Mouse (Mus musculus) CH12.LX (cell line): ENCODE data around the gene Rmdn2. TPM values are rescaled to one million over a fixed set of nuclear protein-coding genes. Genes with fewer than 3 reads are reported as not detected.
A peak's percentile ranks its signal among the peaks of the same experiment; 100 is the strongest.

Experiments
- DNase-seq: peaks from one replicate; pipeline ENCODE4 v3.0.0-alpha.2; 2013; ENCODE audit errors: extremely low read depth
- H3K27ac ChIP-seq: 2 replicates; pipeline ENCODE4 v1.5.1; 2012; ENCODE audit warnings: low read depth, mild to moderate bottlenecking, control low read depth, moderate library complexity; ENCODE audit not compliant: insufficient read depth
- H3K27me3 ChIP-seq: replicated peaks from 2 replicates; pipeline ENCODE3; 2012; ENCODE audit warnings: inconsistent platforms
- H3K36me3 ChIP-seq, 2 experiments: replicated peaks in 1 of 2; 2 replicates each; pipeline versions ENCODE3 to v1.6.1; 2012; ENCODE audit warnings: inconsistent platforms in 1 of 2, low read length in 1 of 2, mild to moderate bottlenecking in 1 of 2, mixed read lengths in 1 of 2, moderate library complexity in 1 of 2; ENCODE audit not compliant: control insufficient read depth in 1 of 2, insufficient read depth in 1 of 2
- H3K4me1 ChIP-seq, 2 experiments: 2 replicates each; pipeline ENCODE4 v1.6.1; 2012; ENCODE audit warnings: inconsistent platforms in 1 of 2, moderate library complexity in 1 of 2; ENCODE audit not compliant: insufficient read depth in 2 of 2, control insufficient read depth in 1 of 2
- H3K4me2 ChIP-seq: 2 replicates; pipeline ENCODE4 v1.6.1; 2012; ENCODE audit warnings: low read depth, mild to moderate bottlenecking, control low read depth; ENCODE audit not compliant: poor library complexity, insufficient read depth, severe bottlenecking
- H3K4me3 ChIP-seq, 3 experiments: fragments of 150-350 bp in 1 of 3; sonication (generic) in 1 of 3; replicated peaks in 1 of 3; 2 replicates each; pipeline versions ENCODE3 to v1.5.1; 2011 to 2012; ENCODE audit warnings: low read depth in 2 of 3, low read length in 2 of 3, mild to moderate bottlenecking in 2 of 3, moderate library complexity in 2 of 3, control low read depth in 1 of 3, improper control_type of control experiment in 1 of 3, inconsistent platforms in 1 of 3, mixed read lengths in 1 of 3; ENCODE audit not compliant: poor library complexity in 1 of 3
- H3K79me2 ChIP-seq: replicated peaks from 2 replicates; pipeline ENCODE4 v1.6.1; 2012; ENCODE audit warnings: mild to moderate bottlenecking, moderate library complexity; ENCODE audit not compliant: control insufficient read depth, poor library complexity, insufficient read depth, severe bottlenecking; ENCODE audit errors: extremely low read depth
- H3K9ac ChIP-seq: 2 replicates; pipeline ENCODE4 v1.6.1; 2012; ENCODE audit warnings: low read depth, mild to moderate bottlenecking, control low read depth, moderate library complexity; ENCODE audit not compliant: insufficient read depth
- H3K9me3 ChIP-seq: replicated peaks from 2 replicates; pipeline ENCODE3; 2012; ENCODE audit warnings: low read length, inconsistent platforms, mixed read lengths
- BHLHE40 ChIP-seq: IDR thresholded peaks from 2 replicates; pipeline ENCODE4 v1.6.1; 2011; ENCODE audit warnings: mild to moderate bottlenecking, low read depth, low read length, improper control_type of control experiment
- CTCF ChIP-seq, 2 experiments: IDR thresholded peaks in 1 of 2; conservative IDR thresholded peaks in 1 of 2; 2 replicates each; pipeline ENCODE4 v1.5.1; 2011 to 2012; ENCODE audit warnings: low read depth in 2 of 2, low read length in 2 of 2, improper control_type of control experiment in 1 of 2, inconsistent platforms in 1 of 2, mild to moderate bottlenecking in 1 of 2, moderate library complexity in 1 of 2
- GABPA ChIP-seq: IDR thresholded peaks from 2 replicates; pipeline ENCODE4 v1.6.1; 2012; ENCODE audit warnings: low read depth, low read length, improper control_type of control experiment, inconsistent platforms; ENCODE audit not compliant: insufficient replicate concordance
- JUN ChIP-seq: IDR thresholded peaks from 2 replicates; pipeline ENCODE4 v1.6.1; 2011; ENCODE audit warnings: low read depth, mild to moderate bottlenecking, low read length, improper control_type of control experiment, moderate library complexity; ENCODE audit not compliant: insufficient read depth
- NELFE ChIP-seq: IDR thresholded peaks from 2 replicates; pipeline ENCODE4 v1.6.1; 2011; ENCODE audit warnings: low read depth, low read length, improper control_type of control experiment
- PAX5 ChIP-seq: IDR thresholded peaks from 2 replicates; pipeline ENCODE4 v1.6.1; 2012; ENCODE audit warnings: low read length, inconsistent platforms, mixed read lengths
- RCOR1 ChIP-seq: conservative IDR thresholded peaks from 2 replicates; pipeline ENCODE4 v1.6.1; 2012; ENCODE audit warnings: low read depth, mild to moderate bottlenecking, inconsistent platforms, low read length, improper control_type of control experiment
- SIN3A ChIP-seq: IDR thresholded peaks from 2 replicates; pipeline ENCODE4 v1.6.1; 2012; ENCODE audit warnings: low read length, improper control_type of control experiment, inconsistent platforms
- SMC3 ChIP-seq: IDR thresholded peaks from 2 replicates; pipeline ENCODE4 v1.6.1; 2011; ENCODE audit warnings: low read depth, low read length, improper control_type of control experiment
- TCF12 ChIP-seq: IDR thresholded peaks from 2 replicates; pipeline ENCODE4 v1.6.1; 2014; ENCODE audit warnings: low read depth, mild to moderate bottlenecking, inconsistent platforms, low read length, improper control_type of control experiment
- USF2 ChIP-seq: conservative IDR thresholded peaks from 2 replicates; pipeline ENCODE4 v1.6.1; 2011; ENCODE audit warnings: low read depth, low read length, improper control_type of control experiment
- ZC3H11A ChIP-seq: IDR thresholded peaks from 2 replicates; pipeline ENCODE4 v1.6.1; 2012; ENCODE audit warnings: low read depth, mild to moderate bottlenecking, inconsistent platforms, low read length, improper control_type of control experiment
- ZNF384 ChIP-seq: IDR thresholded peaks from 2 replicates; pipeline ENCODE4 v1.6.1; 2012; ENCODE audit warnings: low read depth, low read length, improper control_type of control experiment, inconsistent platforms
- dilution Hi-C: fragments of 300-500 bp; cut with MboI; formaldehyde crosslinking; loops from 2 replicates; pipeline ENCODE4 v1.14.3; 2020; ENCODE audit warnings: low sequenced_read_pairs; ENCODE audit not compliant: extremely low pct_unique_long_range_greater_than_20kb, extremely low pct_ligation_motif_present
- in situ Hi-C: fragments of 300-500 bp; cut with MboI; formaldehyde crosslinking; loops from 3 replicates; pipeline ENCODE4 v1.14.3; 2019; ENCODE audit warnings: low sequenced_read_pairs, low pct_ligation_motif_present, low pct_unique_long_range_greater_than_20kb, mixed read lengths
- polyA plus RNA-seq: library from polyadenylated mRNA; unstranded; fragments of >175 nt; gene quantifications from 2 replicates; pipeline ENCODE4 v1.2.1, GENCODE M21; 2012; ENCODE audit warnings: low read depth; ENCODE audit not compliant: insufficient read length
- total RNA-seq, 2 experiments: library from RNA; depleted of rRNA; stranded (reverse); fragments of 300-350 nt in 1 of 2; fragments of >200 nt in 1 of 2; gene quantifications; 2 replicates each; pipeline ENCODE4 v1.2.3; 2012 to 2014

Gene Rmdn2
- total and polyA plus RNA-seq, 3 experiments = 0.59 to 3.0 (median 2.2) TPM

- no peak for DNase-seq
- Histone ChIP-seq H3K4me3 (no peak overlapping the region), H3K27me3 (no peaks in the 10 kb centered on the region), H3K9me3 (no peaks in the 10 kb centered on the region), H3K79me2 (no peaks in the 10 kb centered on the region), H3K4me1 (peaks cover 0 to 18% of the 10 kb centered on the region in 2 experiments; a peak in 3 of 4 replicates), H3K27ac (no peak overlapping the region)
- dilution Hi-C loops (no loop called here), in situ Hi-C loops (no loop called here)
- TF ChIP-seq GABPA (no peak), ZC3H11A (no peak), USF2 (0 out of 2 replicates have a peak, but pooled peaks have one; percentile 27), SMC3 (no peak), NELFE (no peak), BHLHE40 (peak; percentile 71), SIN3A (no peak), ZNF384 (peak; percentile 40)
- TF ChIP-seq, all 38 proteins: peak for 3
- Histone ChIP-seq H3K4me2 (peak overlapping the region; percentile 11; the same call in 1 of the 2 replicates), H3K9ac (no peak overlapping the region), H3K36me3 (no peaks in the 10 kb centered on the region)
Measured at GRCm38 (mm10) chr17:79602381-79602780, 9.3 kb upstream of the Rmdn2 start.

GRCm38 (mm10) chr17:79603427-79603826 is 8.2 kb upstream of the Rmdn2 start:
- no peak overlapping the region for H3K27ac ChIP-seq
- H3K36me3 ChIP-seq = no peaks in the 10 kb centered on the region
- H3K9ac ChIP-seq = no peak overlapping the region
- no peak overlapping the region for H3K4me3 ChIP-seq
- no peaks in the 10 kb centered on the region for H3K79me2 ChIP-seq
- DNase-seq = no peak
- dilution Hi-C loops = no loop called here
- TF ChIP-seq BHLHE40 = peak; percentile 78
- TF ChIP-seq TCF12 = no peak
- H3K9me3 ChIP-seq = no peaks in the 10 kb centered on the region
- H3K27me3 ChIP-seq = no peaks in the 10 kb centered on the region
- peaks cover 0 to 18% of the 10 kb centered on the region in 2 experiments; a peak in 3 of 4 replicates for H3K4me1 ChIP-seq
- H3K4me2 ChIP-seq = no peak overlapping the region
- in situ Hi-C loops = no loop called here

- Histone ChIP-seq H3K9me3 (no peaks in the 10 kb centered on the region), H3K36me3 (peaks cover 0 to 3% of the 10 kb centered on the region in 2 experiments), H3K4me3 (no peak overlapping the region), H3K4me2 (no peak overlapping the region), H3K9ac (no peak overlapping the region), H3K27ac (no peak overlapping the region), H3K79me2 (no peaks in the 10 kb centered on the region), H3K27me3 (no peaks in the 10 kb centered on the region), H3K4me1 (peaks cover 0 to 5% of the 10 kb centered on the region in 2 experiments; a peak in 1 of 4 replicates)
- dilution Hi-C loops = no loop called here
- DNase-seq = no peak
- TF ChIP-seq JUN (no peak), RCOR1 (no peak), CTCF (conservative IDR thresholded peaks at IDR 0.05 in 1 of 2, IDR thresholded peaks at IDR 0.05 in 1 of 2; ENCODE audit: low read depth in 2 of 2, low read length in 2 of 2) (no peak), PAX5 (no peak)
- in situ Hi-C loops = no loop called here
Measured at GRCm38 (mm10) chr17:79605794-79606193, 5.9 kb upstream of the Rmdn2 start.
